Mouse (Mus musculus): Measurements from ENCODE around the gene Tmem121. TPM values are rescaled to one million over a fixed set of nuclear protein-coding genes. Genes with fewer than 3 reads are reported as not detected.
A peak's percentile ranks its signal among the peaks of the same experiment; 100 is the strongest.

The Tmem121 gene
- polyA plus RNA-seq, 1 experiment from 2014 or later = 52.2 TPM

GRCm38 (mm10) chr12:113150591-113150990, 35.1 kb upstream of the Tmem121 start:
- Histone ChIP-seq H3K9me3 (replicated peaks) (no peaks in the 10 kb centered on the region), H3K4me3 (replicated peaks) (no peak overlapping the region), H3K27me3 (replicated peaks) (peaks cover 28% of the 10 kb centered on the region), H3K4me2 (no peak overlapping the region), H3K4me1 (peaks cover 46% of the 10 kb centered on the region), H3K36me3 (0 out of 2 replicates have a peak, but pooled peaks cover 2% of the 10 kb centered on the region), H3K27ac (replicated peaks) (no peak overlapping the region), H3K9ac (replicated peaks) (no peak overlapping the region)
- 80% methylated on average over 4 of the region's 4 CpGs for WGBS
- no peak for ATAC-seq (ENCODE audit: low FRiP score)

GRCm38 (mm10) chr12:113151046-113151445, 34.7 kb upstream of the Tmem121 start:
- WGBS = 79% methylated on average over 8 of the region's 8 CpGs
- Histone ChIP-seq H3K4me2 (no peak overlapping the region; the same call in 1 of the 2 replicates), H3K4me3 (replicated peaks) (no peak overlapping the region), H3K9ac (replicated peaks) (no peak overlapping the region), H3K4me1 (peaks cover 48% of the 10 kb centered on the region), H3K27me3 (replicated peaks) (peaks cover 28% of the 10 kb centered on the region), H3K36me3 (no peaks in the 10 kb centered on the region), H3K9me3 (replicated peaks) (no peaks in the 10 kb centered on the region), H3K27ac (replicated peaks) (no peak overlapping the region)
- no peak for ATAC-seq (ENCODE audit: low FRiP score)

GRCm38 (mm10) chr12:113151661-113152271, 34.0 kb upstream of the Tmem121 start:
- Histone ChIP-seq H3K4me1 (peaks cover 44% of the 10 kb centered on the region), H3K27me3 (replicated peaks) (peaks cover 25% of the 10 kb centered on the region), H3K27ac (replicated peaks) (no peak overlapping the region), H3K4me2 (peak overlapping the region; percentile 67), H3K36me3 (no peaks in the 10 kb centered on the region), H3K4me3 (replicated peaks) (peak overlapping the region; percentile 37), H3K9ac (replicated peaks) (0 out of 2 replicates have a peak overlapping the region, but pooled peaks have one; percentile 31), H3K9me3 (replicated peaks) (no peaks in the 10 kb centered on the region)
- WGBS = under 1% methylated on average over 36 of the region's 36 CpGs
- ATAC-seq (ENCODE audit: low FRiP score) = no peak

GRCm38 (mm10) chr12:113152272-113152661, 33.5 kb upstream of the Tmem121 start:
- Histone ChIP-seq H3K9ac (replicated peaks) (0 out of 2 replicates have a peak overlapping the region, but pooled peaks have one; percentile 31), H3K27me3 (replicated peaks) (peaks cover 25% of the 10 kb centered on the region), H3K4me2 (peak overlapping the region; percentile 67), H3K27ac (replicated peaks) (no peak overlapping the region), H3K4me1 (peaks cover 47% of the 10 kb centered on the region), H3K9me3 (replicated peaks) (no peaks in the 10 kb centered on the region), H3K36me3 (no peaks in the 10 kb centered on the region), H3K4me3 (replicated peaks) (peak overlapping the region; percentile 37)
- 29% methylated on average over 19 of the region's 19 CpGs for WGBS
- ATAC-seq (ENCODE audit: low FRiP score) = no peak

GRCm38 (mm10) chr12:113152991-113153525, 32.7 kb upstream of the Tmem121 start:
- WGBS = 76% methylated on average over 6 of the region's 6 CpGs
- no peak overlapping the region for H3K9ac ChIP-seq (replicated peaks)
- ATAC-seq (ENCODE audit: low FRiP score) = no peak
- peaks cover 43% of the 10 kb centered on the region for H3K4me1 ChIP-seq
- H3K27me3 ChIP-seq (replicated peaks) = peaks cover 25% of the 10 kb centered on the region
- H3K27ac ChIP-seq (replicated peaks) = no peak overlapping the region
- H3K4me3 ChIP-seq (replicated peaks) = no peak overlapping the region
- no peaks in the 10 kb centered on the region for H3K9me3 ChIP-seq (replicated peaks)
- no peak overlapping the region for H3K4me2 ChIP-seq
- H3K36me3 ChIP-seq = no peaks in the 10 kb centered on the region

GRCm38 (mm10) chr12:113153971-113154370, 31.8 kb upstream of the Tmem121 start:
- ATAC-seq (ENCODE audit: low FRiP score) = no peak
- Histone ChIP-seq H3K27ac (replicated peaks) (no peak overlapping the region), H3K27me3 (replicated peaks) (peaks cover 25% of the 10 kb centered on the region), H3K4me1 (peaks cover 38% of the 10 kb centered on the region), H3K4me3 (replicated peaks) (no peak overlapping the region), H3K9ac (replicated peaks) (no peak overlapping the region), H3K9me3 (replicated peaks) (no peaks in the 10 kb centered on the region), H3K4me2 (no peak overlapping the region), H3K36me3 (no peaks in the 10 kb centered on the region)
- WGBS = 96% methylated on average over 7 of the region's 7 CpGs

GRCm38 (mm10) chr12:113154747-113155075, 31.0 kb upstream of the Tmem121 start:
- no peak overlapping the region; the same call in 1 of the 2 replicates for H3K9ac ChIP-seq (replicated peaks)
- H3K27me3 ChIP-seq (replicated peaks) = peaks cover 25% of the 10 kb centered on the region
- no peak for ATAC-seq (ENCODE audit: low FRiP score)
- 81% methylated on average over 6 of the region's 6 CpGs for WGBS
- no peak overlapping the region for H3K27ac ChIP-seq (replicated peaks)
- peaks cover 38% of the 10 kb centered on the region for H3K4me1 ChIP-seq
- peak overlapping the region; percentile 63; the same call in 1 of the 2 replicates for H3K4me3 ChIP-seq (replicated peaks)
- peak overlapping the region; percentile 97 for H3K4me2 ChIP-seq
- H3K36me3 ChIP-seq = no peaks in the 10 kb centered on the region
- H3K9me3 ChIP-seq (replicated peaks) = no peaks in the 10 kb centered on the region

GRCm38 (mm10) chr12:113155076-113155771, 30.5 kb upstream of the Tmem121 start:
- Histone ChIP-seq H3K4me2 (peak overlapping the region; percentile 97), H3K4me3 (replicated peaks) (peak overlapping the region; percentile 63), H3K27me3 (replicated peaks) (peaks cover 25% of the 10 kb centered on the region), H3K9ac (replicated peaks) (peak overlapping the region; percentile 53), H3K36me3 (no peaks in the 10 kb centered on the region), H3K27ac (replicated peaks) (peak overlapping the region; percentile 79), H3K4me1 (peaks cover 38% of the 10 kb centered on the region), H3K9me3 (replicated peaks) (no peaks in the 10 kb centered on the region)
- 6% methylated on average over 31 of the region's 32 CpGs for WGBS
- ATAC-seq (ENCODE audit: low FRiP score) = peak; percentile 14

GRCm38 (mm10) chr12:113155887-113156539, 29.7 kb upstream of the Tmem121 start, which contains the start of gene Tedc1:
Gene Tedc1 (plus strand): TSS chr12:113156421.
- Histone ChIP-seq H3K9ac (replicated peaks) (peak within 1 kb of the TSS; percentile 53), H3K4me3 (replicated peaks) (peak within 1 kb of the TSS; percentile 63), H3K9me3 (replicated peaks) (no peaks in the 10 kb centered on the region), H3K27me3 (replicated peaks) (peaks cover 17% of the 10 kb centered on the region), H3K27ac (replicated peaks) (peak within 1 kb of the TSS; percentile 79), H3K36me3 (no peaks in the 10 kb centered on the region), H3K4me2 (peak within 1 kb of the TSS; percentile 97), H3K4me1 (peaks cover 36% of the 10 kb centered on the region)
- ATAC-seq (ENCODE audit: low FRiP score) = peak; percentile 97
- under 1% methylated on average over 46 of the region's 46 CpGs for WGBS

GRCm38 (mm10) chr12:113156540-113156929, 29.2 kb upstream of the Tmem121 start:
- Histone ChIP-seq H3K4me3 (replicated peaks) (peak overlapping the region; percentile 63), H3K27me3 (replicated peaks) (peaks cover 12% of the 10 kb centered on the region), H3K4me1 (peaks cover 31% of the 10 kb centered on the region), H3K36me3 (no peaks in the 10 kb centered on the region), H3K9me3 (replicated peaks) (no peaks in the 10 kb centered on the region), H3K27ac (replicated peaks) (0 out of 2 replicates have a peak overlapping the region, but pooled peaks have one; percentile 24), H3K9ac (replicated peaks) (peak overlapping the region; percentile 49), H3K4me2 (peak overlapping the region; percentile 97)
- under 1% methylated on average over 23 of the region's 23 CpGs for whole genome bisulfite sequencing
- ATAC-seq (ENCODE audit: low FRiP score) = no peak

- H3K4me3 ChIP-seq (replicated peaks) = peak overlapping the region; percentile 63
- H3K27ac ChIP-seq (replicated peaks) = no peak overlapping the region
- no peaks in the 10 kb centered on the region for H3K36me3 ChIP-seq
- H3K4me2 ChIP-seq = peak overlapping the region; percentile 97
- H3K27me3 ChIP-seq (replicated peaks) = peaks cover 9% of the 10 kb centered on the region
- H3K9me3 ChIP-seq (replicated peaks) = no peaks in the 10 kb centered on the region
- ATAC-seq (ENCODE audit: low FRiP score) = no peak
- WGBS = 28% methylated on average over 8 of the region's 8 CpGs
- peak overlapping the region; percentile 49 for H3K9ac ChIP-seq (replicated peaks)
- H3K4me1 ChIP-seq = peaks cover 26% of the 10 kb centered on the region
Measured at GRCm38 (mm10) chr12:113157002-113157401, 28.7 kb upstream of the Tmem121 start.
